Mouse (Mus musculus) R1 (cell line): ENCODE measurements at regions not wholly inside any gene's neighbourhood (a gene's known extent, or its start where the extent isn't known, plus 50 kb on each side); places are given as distances from the start of the nearest gene placed in this dataset.

Experiments
- DNase-seq: peaks from one replicate; pipeline ENCODE4 v3.0.0-alpha.2; 2018; ENCODE audit warnings: low read depth, low spot score

- DNase-seq = peak; percentile 14
These were observed 493.7 kb upstream of the Lingo2 start for GRCm38 (mm10) chr4:37445268-37445667.

- no peak for DNase-seq
These were observed 461.2 kb upstream of the Lingo2 start for GRCm38 (mm10) chr4:37412755-37413154.

- DNase-seq = no peak
These were observed 436.6 kb upstream of the Lingo2 start for GRCm38 (mm10) chr4:37388118-37388517.

GRCm38 (mm10) chr4:37386882-37387281 is 435.3 kb upstream of the Lingo2 start:
- DNase-seq = no peak

- no peak for DNase-seq
These were observed 412.7 kb upstream of the Lingo2 start for GRCm38 (mm10) chr4:37364209-37364608.

- DNase-seq = no peak
These were observed 409.7 kb upstream of the Lingo2 start for GRCm38 (mm10) chr4:37361254-37361653.

- no peak for DNase-seq
These were observed 386.8 kb upstream of the Lingo2 start for GRCm38 (mm10) chr4:37338376-37338775.
